Mouse (Mus musculus) retina, embryonic 14.5 days (tissue): ENCODE results near the gene Aspdh.
A peak's percentile ranks its signal among the peaks of the same experiment; 100 is the strongest.

Experiments used
- DNase-seq: peaks from one replicate; pipeline ENCODE4 v3.0.0-alpha.2; 2015; ENCODE audit warnings: low spot score

Gene Aspdh

DNA sequence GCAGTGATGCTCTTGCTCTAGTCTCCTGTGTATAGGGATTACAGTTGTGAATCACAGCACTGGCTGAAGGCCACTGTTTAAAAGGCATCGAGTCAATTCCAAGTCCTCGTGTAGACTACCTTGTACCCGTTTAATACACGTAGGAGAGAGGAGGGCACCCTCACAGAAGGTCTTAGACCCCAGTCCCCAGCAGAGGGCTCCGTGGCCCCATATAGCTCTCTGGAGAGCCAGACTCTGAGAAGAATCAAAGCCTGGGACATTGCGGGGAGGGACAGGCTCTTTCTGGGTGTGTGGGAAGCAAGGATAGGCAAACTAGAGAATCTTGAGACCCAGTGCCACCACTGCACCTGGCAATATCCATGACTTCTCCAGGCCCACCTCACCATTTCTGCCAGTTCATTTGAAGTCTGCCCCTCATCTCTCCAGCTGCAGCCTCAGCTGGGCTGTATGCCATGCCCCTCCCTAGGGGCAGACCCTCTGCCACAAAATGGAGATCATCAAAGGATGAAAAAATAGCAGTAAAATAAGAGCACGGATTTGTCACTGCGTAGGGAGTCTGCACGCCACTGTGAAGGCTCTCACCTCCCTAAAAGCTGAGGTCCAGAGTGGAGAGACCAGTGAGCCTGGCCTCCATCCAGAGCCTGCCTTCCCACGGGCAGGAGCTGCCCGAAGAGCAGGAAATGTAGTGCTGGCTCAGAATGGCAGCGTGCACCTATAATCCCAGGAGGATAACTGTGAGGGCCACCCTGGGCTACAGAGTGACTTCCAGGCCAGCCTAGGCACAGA lies 18.9 kb upstream of the Aspdh start:
- DNase-seq: no peak

DNA sequence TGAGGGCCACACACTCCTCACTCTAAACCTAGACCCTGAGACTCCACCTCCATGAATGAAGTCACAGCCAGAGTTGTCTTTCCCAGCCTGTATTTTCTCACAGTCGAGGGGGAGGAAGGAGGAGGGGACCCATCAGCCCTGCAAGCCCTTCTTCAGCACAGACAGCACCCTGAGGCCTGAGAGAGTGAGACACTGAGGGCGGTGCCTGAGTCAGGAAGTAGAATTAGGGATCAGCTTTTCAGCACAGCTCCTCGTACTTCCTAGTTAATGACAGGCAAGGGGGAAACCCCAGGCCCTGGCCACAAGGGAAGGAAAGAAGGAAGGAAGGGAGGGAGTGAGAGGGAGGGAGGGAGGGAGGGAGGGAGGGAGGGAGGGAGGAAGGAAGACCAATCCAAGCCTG lies 11.9 kb upstream of the Aspdh start:
- no peak for DNase-seq

DNA sequence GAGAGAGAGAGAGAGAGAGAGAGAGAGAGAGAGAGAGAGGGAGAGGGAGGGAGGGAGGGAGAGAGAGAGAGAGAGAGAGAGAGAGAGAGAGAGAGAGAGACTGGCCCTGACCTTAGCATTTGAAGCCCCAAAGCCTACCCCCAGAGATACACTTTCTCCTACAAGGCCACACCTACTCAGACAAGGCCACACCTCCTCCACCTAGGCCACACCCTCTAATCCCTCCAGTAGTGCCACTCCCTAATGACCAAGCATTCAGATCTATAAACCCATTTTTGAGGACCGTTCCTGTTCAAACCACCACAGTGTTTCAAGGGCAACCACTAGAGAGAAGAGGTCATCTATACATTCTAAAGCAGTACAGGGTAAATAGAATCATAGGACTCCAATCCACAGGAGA lies 8.9 kb upstream of the Aspdh start:
- no peak for DNase-seq

DNA sequence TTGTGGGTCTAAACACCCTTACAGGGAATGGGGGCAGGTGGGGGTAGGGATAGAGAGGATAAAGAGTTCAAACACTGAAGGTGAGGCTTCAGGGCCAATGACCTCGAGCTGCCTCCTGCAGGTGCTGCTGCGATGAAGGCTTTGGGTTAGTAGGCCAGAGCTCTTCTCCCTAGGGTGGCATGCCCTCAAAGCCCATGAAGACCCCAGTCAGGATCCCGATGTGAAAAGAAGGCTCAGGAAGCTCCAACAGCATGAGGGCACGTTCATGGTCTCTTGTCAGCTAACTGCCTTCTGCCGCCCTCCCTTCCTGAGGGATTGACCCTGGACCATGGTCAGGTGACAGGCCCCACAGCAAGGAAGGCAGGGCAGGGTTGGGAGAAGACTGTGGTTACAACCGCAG lies 5.1 kb upstream of the Aspdh start:
- no peak for DNase-seq

DNA sequence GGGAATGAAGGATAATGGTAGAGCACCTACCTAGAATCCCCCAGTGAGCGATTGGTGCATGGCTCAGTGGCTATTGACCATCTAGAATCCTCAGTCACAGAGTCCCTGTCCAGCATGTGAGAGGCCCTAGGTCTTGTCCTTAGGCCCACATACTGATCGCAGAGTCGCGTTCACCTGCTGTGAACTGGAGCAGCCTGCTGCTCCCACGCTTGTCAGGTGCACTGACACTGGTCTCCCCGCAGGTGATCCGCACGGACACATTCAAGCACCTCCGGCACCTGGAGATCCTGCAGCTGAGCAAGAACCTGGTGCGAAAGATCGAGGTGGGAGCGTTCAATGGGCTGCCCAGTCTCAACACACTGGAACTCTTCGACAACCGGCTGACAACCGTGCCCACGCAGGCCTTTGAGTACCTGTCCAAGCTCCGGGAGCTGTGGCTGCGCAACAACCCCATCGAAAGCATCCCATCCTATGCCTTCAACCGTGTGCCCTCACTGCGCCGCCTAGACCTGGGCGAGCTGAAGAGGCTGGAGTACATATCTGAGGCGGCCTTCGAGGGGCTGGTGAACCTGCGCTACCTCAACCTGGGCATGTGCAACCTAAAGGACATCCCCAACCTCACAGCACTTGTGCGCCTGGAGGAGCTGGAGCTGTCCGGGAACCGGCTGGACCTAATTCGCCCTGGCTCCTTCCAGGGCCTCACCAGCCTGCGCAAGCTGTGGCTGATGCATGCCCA lies 4.3 kb upstream of the Aspdh start:
- no peak for DNase-seq

DNA sequence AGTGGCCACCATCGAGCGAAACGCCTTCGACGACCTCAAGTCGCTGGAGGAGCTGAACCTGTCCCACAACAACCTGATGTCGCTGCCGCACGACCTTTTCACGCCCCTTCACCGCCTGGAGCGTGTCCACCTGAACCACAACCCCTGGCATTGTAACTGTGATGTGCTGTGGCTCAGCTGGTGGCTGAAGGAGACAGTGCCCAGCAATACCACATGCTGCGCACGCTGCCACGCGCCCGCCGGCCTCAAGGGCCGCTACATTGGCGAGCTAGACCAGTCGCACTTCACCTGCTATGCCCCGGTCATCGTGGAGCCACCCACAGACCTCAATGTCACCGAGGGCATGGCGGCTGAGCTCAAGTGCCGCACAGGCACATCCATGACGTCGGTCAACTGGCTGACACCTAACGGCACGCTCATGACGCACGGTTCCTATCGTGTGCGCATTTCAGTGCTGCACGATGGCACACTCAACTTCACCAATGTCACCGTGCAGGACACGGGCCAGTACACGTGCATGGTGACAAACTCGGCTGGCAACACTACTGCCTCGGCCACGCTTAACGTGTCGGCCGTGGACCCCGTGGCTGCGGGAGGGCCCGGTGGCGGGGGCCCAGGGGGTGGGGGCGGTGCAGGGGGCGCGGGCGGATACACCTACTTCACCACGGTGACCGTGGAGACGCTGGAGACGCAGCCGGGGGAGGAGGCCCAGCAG lies 3.5 kb upstream of the Aspdh start:
- no peak for DNase-seq

DNA sequence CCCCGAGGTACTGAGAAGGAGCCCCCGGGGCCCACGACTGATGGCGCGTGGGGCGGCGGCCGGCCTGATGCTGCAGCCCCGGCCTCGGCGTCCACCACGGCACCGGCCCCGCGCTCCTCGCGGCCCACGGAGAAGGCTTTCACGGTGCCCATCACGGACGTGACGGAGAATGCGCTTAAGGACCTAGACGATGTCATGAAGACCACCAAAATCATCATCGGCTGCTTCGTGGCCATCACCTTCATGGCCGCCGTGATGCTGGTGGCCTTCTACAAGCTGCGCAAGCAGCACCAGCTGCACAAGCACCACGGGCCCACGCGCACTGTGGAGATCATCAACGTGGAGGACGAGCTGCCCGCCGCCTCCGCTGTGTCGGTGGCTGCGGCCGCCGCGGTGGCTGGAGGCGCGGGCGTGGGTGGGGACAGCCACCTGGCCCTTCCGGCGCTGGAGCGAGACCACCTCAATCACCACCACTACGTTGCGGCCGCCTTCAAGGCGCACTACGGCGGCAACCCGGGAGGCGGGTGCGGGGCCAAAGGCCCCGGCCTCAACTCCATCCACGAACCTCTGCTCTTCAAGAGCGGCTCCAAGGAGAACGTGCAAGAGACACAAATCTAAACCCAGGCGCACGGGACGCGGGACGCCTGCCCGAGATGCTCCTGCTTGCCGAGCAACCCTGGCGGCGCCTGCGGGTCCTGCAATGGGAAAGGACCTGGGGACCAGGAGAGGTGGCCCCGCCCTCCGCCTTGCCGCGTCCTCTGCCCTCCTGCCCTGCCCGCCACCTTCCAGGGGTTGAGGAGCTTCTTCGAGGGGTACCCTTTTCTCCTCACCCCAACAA lies 2.8 kb upstream of the Aspdh start:
- DNase-seq: no peak

DNA sequence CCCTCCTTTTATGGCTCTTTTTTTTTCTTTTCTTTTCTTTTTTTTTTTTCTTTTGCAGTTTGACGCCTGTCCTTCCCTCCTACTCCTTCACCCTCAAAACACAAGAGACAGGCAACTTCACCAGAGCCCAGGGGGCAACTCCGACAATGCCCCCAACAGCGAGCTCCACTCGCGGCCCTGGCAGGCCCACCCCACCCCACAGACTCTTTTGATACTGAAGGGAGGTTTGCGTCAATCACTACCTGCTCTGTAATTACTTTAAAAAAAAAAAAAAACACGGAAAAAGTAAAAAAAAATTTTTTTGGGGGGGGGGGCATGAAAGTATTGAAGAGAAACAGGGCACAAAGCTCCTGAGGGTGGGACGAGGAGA lies 2.1 kb upstream of the Aspdh start:
- DNase-seq: no peak

DNA sequence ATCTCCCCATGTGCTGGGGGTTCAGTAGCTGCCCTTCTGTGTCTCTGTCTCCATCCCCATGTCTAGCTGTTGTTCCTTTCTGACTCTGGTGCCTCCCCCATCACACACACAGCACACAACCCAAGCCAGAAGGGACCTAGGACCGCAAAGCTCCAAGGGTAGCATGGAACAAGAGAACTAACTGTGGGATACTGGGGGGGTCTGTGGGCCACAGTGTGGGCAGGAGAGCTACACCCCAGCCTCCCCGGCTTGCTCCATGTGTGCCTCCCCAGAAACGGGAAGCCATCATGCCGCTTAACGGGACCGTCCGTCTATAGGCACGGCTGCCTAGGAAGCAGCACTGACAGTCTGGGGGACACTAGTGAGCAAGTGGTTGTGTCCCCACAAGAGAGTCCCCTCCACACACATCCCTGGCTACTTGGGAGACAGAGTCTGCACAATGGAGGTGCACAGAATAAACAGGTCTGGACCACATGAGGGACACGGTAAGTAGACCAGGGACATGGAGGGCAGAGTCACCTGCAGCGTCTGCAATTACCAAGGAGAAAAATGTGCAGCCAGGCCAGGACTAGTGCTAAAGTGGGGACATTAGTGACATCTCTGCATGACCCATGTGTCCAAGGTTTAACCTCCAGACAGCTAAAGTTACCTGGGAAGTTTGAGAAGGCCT lies 1.5 kb upstream of the Aspdh start:
- no peak for DNase-seq

DNA sequence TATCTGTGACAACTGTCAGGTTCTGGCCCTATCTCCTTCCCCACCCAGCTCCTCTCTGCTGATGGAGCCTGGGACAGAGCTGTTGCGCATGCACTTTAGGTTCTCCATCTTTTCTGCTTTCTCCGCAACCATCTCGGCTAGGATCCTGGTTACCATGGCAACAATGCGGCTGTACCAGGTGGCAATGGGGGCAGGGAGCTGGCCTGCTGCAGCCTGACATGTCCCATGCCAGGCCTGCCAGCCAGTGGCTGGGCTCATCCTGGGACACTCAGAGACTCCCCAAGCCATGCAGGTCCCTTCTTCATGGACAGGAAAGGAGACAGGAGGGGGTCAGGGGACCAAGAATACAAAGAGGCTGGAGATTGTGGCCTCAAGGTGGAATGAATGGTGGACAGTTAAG lies 680 bp upstream of the Aspdh start:
- peak; percentile 56 for DNase-seq

DNA sequence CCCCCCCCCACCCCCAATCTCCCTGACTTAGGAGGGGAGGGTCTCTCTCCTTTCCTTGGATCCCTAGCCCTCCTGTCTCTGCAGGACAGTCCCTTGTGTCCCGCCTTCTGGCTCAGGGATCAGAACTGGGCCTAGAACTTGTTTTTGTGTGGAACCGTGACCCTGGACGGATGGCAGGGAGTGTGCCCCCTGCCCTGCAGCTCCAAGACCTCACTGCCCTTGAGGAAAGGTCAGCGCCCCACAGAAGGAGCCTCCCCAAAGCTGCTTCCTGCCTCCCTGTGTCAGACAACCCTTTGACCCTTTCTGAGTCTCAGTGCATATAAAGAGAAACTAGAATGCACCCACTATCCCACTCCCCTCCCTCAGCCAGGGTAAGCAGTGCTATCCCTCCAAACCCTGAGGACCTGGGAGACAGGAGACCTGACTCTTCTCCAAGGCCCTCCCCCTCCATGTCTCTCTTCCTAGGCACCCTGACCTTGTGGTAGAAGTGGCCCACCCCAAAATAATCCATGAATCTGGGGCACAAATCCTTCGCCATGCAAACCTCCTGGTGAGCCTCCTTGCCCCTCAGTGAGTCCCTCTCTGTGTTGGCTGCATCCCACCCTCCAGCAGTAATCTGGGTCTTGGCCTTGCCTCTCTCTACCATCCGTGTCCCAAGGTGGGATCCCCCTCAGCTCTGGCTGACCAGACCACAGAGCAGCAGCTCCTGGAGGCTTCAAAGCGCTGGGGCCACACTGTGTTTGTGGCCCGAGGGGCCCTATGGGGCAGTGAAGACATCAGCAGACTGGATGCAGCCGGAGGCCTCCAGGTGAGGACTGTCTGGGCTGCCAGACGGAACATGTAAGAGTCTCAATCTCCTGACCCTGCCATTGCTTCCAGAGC lies 1.1 kb downstream of the Aspdh start:
- DNase-seq: no peak

DNA sequence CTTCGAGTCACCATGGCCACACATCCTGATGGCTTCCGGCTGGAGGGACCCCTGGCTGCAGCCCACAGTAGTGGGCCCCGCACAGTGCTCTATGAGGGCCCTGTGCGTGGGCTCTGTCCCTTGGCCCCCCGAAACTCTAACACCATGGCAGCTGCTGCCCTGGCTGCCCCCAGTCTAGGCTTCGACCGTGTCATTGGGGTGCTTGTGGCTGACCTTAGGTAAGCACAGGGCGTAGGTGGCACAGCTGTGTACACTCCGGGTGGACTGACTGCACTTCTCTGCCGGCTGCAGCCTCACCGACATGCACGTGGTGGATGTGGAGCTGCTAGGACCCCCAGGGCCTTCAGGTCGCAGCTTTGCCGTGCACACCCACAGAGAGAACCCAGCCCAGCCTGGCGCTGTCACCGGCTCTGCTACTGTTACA lies 1.7 kb downstream of the Aspdh start:
- DNase-seq: no peak

DNA sequence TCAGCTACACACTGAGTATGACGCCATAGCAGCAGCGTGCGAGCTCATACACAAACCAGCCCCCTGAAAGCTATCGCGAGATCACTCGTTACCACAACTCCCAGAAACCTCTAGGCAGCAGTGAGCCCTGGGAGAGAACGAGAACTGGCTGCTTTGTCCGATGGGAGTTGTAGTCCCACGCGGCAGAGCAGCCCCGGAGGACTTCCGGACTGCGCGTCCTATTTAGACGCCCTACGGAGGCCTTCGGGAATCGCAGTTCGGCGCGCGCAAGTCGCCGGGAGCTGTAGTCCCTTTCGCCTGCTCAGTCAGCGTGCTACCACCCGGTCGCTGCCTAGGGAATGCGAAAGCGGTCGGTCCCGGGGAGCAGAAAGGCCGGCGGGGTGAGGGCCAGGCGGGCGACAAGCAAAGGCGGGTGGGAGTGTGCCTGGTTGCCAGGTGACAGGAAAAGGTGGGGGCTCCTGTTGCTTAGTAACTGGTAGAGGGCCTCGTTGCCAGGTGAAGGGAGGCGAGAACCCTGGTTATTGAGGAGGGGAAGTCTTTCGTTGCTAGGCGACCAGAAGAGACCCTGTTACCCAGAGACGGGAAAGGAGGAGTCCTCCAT lies 2.7 kb downstream of the Aspdh start, which contains the start of gene Josd2:
Gene Josd2, plus strand, starts transcription at position 170 of the 601 bp plus-strand sequence.
- DNase-seq: peak; percentile 98

DNA sequence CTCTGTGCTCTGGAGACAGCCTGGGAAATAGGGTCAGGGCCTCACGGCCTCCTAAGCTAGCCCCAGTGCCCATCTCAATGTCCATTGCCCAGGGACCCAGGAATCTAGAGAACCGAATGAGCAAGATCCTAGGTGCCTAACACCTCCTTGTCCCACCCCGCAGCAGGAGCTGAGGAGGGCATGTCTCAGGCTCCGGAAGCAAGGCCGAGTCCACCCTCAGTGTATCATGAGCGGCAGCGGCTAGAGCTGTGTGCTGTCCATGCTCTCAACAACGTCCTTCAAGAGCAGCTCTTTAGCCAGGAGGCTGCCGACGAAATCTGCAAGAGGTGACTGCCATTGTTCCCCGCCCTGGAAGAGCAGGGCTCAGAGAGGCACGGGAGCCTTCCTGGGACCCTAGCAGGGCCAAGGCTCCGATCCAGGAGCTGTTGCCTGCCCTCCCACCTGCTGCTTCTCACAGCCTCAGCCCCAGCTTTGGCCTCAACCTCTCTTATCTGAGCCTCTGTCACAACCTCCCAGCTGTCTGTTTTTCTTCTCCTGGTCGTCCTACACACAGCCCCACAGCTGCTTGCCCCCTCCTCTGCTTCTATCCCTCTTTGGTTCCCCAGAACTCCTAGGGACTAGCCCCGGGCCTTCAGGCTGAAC lies 3.6 kb downstream of the Aspdh start:
- no peak for DNase-seq

DNA sequence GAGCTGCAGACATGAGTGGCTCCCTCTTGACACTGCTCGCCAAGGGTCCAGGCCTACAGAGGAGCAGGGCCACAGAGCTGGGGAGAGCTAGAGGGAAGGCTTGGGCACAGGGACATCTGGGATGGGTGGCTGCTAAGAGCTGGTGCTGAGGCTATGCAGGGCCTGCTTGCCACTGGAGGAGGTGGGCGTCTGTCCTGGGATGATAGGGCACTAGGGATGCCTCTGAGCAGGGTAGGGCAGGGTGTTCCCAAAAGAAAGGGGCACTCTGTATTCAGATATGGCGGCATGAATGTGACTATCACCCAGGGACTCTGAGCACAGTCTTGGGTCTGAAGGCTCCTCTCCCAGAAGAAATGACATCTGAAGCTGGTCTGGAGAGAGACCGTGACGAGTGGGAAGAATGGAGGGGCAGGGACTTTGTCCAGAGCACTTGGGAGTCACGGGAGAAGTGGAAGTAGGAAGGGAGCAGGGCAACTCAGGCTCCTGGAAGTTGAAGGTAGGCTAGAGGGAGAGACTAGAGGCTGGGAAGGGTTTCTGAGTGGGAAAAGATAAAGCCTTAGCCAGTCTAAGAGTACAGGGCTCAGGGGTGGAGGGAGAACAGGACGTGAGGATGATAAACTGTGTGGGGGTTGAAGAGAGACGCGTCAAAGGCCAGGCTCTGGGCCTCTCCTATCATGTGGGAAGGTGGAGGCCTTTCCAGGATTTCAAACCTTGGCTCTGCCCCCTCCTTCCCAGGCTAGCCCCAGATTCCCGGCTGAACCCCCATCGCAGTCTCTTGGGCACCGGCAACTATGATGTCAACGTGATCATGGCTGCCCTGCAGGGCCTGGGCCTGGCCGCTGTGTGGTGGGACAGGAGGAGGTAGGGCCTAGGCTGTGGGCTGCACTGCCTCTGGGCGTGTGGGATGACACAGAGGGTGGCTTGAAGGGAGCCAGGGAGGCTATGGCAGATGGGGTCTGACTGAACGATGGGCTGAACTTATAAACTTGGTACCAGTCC lies 4.8 kb downstream of the Aspdh start:
- DNase-seq: no peak

DNA sequence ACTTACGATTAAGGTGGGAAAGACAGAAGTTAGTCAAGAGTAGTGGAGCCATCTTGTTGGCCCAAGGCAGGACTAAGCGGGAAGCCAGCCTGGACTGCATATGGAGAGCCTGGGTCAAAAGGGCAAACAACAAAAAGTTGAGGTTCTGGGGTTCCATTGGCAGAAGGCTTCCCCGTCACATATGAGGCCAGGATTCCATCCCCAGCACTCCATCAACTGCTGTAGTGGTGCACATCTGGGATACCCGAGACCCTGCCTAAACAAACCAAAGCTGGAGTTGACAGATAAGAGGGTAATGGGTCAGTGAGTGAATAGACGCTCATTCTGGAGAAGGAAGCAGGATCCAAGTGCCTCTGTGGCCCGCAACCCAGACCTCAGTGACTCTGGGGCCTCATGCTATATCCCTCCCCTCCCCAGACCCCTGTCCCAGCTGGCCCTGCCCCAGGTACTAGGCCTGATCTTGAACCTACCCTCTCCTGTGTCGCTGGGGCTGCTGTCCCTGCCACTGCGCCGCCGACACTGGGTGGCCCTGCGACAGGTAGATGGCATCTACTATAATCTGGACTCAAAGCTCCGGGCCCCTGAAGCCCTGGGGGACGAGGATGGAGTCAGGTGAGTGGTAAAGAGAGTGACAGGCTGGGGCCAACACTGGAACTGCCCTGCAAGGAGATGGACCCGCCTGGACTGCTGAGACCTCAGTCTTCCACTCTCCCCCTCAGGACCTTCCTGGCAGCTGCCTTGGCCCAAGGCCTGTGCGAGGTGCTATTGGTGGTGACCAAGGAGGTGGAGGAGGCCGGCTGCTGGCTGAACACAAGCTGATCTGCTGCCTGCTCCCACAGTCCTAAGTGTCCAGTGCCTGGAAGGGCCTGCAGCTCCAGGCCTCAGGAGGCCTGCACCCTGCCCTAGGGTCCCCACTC lies 5.8 kb downstream of the Aspdh start:
- no peak for DNase-seq

DNA sequence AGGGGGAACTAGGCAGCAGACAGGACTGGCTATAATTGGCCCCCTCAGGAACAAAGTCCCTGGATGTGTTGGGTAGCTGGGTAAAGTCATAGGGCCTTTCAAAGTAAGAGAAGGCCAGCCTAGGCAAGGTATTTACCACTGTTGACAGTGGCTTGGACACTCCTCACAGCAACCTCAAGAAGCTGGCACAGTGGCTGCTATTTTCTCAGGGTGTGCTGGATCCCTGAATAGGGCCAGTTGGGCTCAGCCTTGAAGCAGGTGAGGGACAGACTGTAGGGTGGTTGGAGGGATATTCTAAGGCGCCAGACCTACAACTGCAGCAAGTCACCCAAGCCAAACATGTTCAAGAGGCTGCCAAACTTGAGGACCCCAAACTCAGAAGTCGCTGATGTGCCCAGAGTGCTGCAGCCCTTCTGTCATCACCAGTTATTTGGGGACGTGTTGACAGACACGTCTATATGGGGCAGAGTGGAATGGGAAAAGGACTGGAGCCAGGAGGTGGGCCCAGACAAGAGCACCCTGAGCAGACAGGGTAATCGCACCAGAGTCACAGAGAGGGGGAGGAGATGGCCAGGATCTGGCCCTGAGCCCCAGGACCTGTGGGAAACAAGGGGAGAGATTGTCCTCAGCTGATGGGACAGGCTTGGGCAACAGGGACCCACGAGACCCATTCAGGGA lies 6.8 kb downstream of the Aspdh start:
- no peak for DNase-seq
